Mouse (Mus musculus) bone marrow, adult 2 months (tissue): ENCODE data around the gene Large2.

ENCODE experiments used
- CTCF ChIP-seq: fragments of 200-500 bp; IDR thresholded peaks from 2 replicates; pipeline ENCODE4 v1.5.1; 2011; ENCODE audit warnings: low read length, control low read depth; ENCODE audit not compliant: control insufficient read depth, insufficient read depth
- POLR2A ChIP-seq: fragments of 200-500 bp; IDR thresholded peaks from 2 replicates; pipeline ENCODE4 v1.6.1; 2011; ENCODE audit warnings: low read depth, mild to moderate bottlenecking, control low read depth, low read length, borderline replicate concordance; ENCODE audit not compliant: control insufficient read depth

DNA sequence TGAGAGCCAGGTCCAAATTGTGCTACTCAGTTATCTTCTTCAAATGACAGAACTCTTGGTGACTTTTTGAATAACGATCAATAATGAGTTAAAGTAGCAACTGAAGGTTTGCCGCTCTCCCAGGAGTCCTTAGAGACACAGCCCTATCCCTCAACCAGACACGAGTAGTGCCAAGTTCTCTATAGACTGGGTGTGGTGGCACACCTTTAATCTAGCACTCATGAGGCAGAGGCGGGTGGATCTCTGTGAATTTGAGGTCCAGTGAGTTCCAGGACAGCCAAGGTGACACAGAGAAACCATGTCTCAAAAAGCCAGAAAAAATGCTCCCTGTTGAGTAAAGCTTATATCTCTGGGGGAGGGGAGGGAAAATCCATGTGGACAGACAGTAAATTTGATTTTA lies 47.1 kb downstream of the Large2 start:
- no peak for TF ChIP-seq CTCF
- no peak for TF ChIP-seq POLR2A
